Mouse (Mus musculus) lung, postnatal 0 days (tissue): Measurements from ENCODE around the gene Apof.

Source experiments
- CTCF ChIP-seq: IDR thresholded peaks from 2 replicates; pipeline ENCODE4 v1.5.1; 2016; ENCODE audit warnings: antibody characterized with exemption, mild to moderate bottlenecking
- EP300 ChIP-seq: IDR thresholded peaks from 2 replicates; pipeline ENCODE4 v1.6.1; 2016; ENCODE audit warnings: antibody characterized with exemption, mild to moderate bottlenecking, control low read depth

GRCm38 (mm10) chr10:128303126-128304021, 34.9 kb downstream of the Apof start, which contains the start of gene Pan2:
- TF ChIP-seq EP300 (peak; percentile 53), CTCF (no peak)
